Mouse (Mus musculus): ENCODE data around the gene Xylt1. TPM values are rescaled to one million over a fixed set of nuclear protein-coding genes. Genes with fewer than 3 reads are reported as not detected.

Gene Xylt1
- total RNA-seq (2021): 1 to 10 TPM; 4.6 to 6.2 TPM
- long read RNA-seq, experiment 1: 0 reads
- long read RNA-seq, experiment 2, partial matches to known transcripts: 1 of 1 reads
- long read RNA-seq, experiment 2, other reads (novel, unspliced or antisense): 0 of 1 reads

- DNase-seq: peak; percentile 82
Measured at GRCm38 (mm10) chr7:117380418-117381187, at the start of gene Xylt1. Xylt1 (plus strand) TSS chr7:117380979.

- no peak for DNase-seq
Measured at GRCm38 (mm10) chr7:117333936-117334335, 46.8 kb upstream of the Xylt1 start.

GRCm38 (mm10) chr7:117356316-117356715, 24.5 kb upstream of the Xylt1 start:
- no peak for DNase-seq

GRCm38 (mm10) chr7:117357425-117358194, 23.2 kb upstream of the Xylt1 start:
- no peak for DNase-seq

GRCm38 (mm10) chr7:117361281-117361680, 19.5 kb upstream of the Xylt1 start:
- DNase-seq: no peak

GRCm38 (mm10) chr7:117362493-117362892, 18.3 kb upstream of the Xylt1 start:
- DNase-seq: no peak

DNA sequence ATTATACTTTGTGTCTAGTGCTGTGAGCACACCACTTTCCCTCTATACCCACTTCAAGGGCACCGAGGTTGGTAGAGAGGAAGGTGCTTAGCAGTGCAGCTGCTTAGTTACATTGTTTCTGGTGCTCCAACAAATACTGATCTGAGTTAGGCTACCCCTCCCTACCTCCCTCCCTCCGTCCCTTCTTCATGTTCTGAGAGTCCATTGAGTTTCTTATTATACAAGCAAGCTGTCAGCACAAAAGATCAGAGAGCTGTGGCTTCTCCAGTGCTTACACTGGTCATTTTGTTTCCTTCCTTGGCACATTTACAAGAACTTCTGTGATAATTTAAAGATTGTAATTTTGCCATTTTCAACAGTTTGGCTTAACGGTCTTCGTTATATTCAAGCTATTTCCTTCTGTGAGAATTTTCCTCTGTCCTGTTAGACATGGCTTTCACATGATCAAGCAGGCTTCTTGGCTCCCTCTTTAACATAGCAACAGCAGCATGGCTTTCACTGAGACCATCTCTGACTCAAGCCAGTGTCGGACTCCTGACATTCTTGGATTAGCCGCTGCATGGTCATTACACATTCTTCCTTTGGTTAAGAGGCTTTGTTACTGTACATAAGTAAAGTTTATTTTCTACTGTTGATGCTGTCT, 12.0 kb upstream of the Xylt1 start:
- no peak for DNase-seq

DNA sequence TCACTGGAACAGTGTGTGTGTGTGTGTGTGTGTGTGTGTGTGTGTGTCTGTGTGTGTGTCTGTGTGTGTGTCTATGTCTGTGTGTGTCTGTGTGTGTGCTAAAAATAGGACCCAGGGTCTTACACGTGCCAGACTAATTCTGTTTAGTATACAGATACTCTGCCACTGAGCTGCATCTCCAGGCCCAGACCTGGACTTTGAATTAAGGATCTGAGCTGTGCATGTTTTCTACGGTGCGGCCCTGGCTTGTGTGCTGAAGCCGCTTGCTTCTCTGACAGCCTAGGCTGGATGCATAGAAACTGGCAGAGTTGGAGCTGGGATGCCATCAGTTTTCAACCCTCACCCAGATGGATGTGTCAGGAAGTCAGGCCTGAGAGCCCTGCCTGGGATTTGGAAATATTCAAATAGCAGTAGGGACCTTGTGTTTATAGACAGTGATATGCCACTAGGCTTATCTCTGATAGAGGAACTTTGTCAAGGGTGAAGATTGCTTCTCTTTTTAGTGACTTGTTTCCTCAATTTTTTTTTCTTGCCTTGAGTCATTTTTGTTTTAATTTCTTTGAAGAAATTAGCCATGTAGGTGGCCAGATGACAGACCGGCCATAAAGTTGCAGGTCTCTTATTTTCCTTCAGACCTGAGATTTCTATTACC, 11.4 kb upstream of the Xylt1 start:
- DNase-seq: no peak

DNA sequence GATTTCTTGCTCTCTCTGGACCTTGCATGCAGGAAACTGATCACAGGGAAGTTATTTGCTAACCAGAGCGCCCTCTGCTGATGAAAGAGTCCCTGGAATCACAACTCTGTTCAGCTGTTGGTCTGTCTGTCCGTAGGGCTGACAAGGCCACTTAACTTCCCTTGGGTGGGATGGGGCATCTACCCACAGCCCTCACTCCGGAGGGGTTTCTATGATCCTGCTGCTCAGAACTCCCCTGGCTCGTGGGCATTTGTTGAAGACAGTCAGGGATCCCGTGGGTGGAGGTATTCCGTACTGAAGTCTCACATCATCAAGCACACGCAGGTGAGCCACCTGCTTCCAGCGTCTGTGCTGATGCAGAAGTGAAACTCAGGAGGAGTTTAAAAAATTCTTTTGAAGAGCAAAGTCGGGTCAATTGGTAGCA, 4.9 kb upstream of the Xylt1 start:
- DNase-seq: no peak

DNA sequence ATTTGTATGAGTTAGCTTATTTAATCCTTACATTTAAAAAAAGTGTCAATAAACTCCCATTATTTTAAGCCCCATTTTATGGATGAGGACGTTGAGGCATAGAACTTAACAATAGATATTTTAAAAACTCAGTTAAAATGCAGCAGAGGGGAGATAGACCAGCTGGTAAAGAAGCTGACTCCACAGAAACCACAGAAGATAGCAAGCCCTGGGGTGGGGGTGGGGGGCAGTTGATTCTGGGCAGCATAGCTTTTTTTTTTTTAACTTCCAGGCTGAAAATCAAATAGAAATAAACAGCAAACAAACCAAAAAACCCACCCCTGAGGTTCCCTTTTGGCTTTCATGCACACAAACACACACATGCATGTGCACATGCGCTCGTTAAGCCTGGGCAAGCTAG, 3.6 kb upstream of the Xylt1 start:
- no peak for DNase-seq

GRCm38 (mm10) chr7:117380036-117380417, 752 bp upstream of the Xylt1 start:
- peak; percentile 50 for DNase-seq

GRCm38 (mm10) chr7:117381188-117381981, 606 bp downstream of the Xylt1 start:
- DNase-seq: peak; percentile 67

GRCm38 (mm10) chr7:117382006-117382405, 1.2 kb downstream of the Xylt1 start:
- DNase-seq: no peak

- peak; percentile 23 for DNase-seq
Measured at GRCm38 (mm10) chr7:117383147-117383940, 2.6 kb downstream of the Xylt1 start.

GRCm38 (mm10) chr7:117386376-117386775, 5.6 kb downstream of the Xylt1 start:
- no peak for DNase-seq

DNA sequence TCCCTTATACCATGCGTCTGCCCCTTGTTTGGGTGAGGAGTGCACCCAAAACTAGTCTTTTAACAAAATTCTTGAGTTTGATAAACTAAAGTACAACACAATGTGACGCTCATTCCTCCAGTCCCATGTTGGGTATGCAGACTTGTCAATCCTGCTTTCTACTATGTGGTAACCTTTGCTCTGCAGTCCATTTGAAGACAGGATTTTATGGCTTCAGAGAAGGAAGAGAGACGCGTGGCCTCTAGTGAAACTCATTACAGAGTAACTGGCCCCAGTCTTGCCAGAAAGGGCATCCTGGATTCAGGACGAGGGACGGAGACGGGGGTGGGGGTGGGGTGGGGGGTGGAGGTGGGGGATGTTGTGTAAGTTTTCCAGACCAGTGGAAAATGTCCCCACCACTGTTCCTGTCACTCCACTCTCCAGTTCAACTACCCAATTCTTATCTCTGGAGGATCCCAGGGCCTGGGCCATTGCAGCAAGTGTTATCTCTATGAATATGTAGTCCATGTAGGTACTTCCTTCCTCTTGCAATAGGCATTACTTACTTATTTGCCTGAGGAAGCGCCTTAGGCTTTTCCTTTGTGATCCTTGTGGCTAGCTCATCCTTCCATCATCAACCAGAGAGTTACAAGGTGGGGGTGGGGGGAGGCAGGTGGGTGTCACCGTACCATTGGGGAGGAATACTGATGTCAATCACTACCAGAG, 7.7 kb downstream of the Xylt1 start:
- DNase-seq: no peak

GRCm38 (mm10) chr7:117389048-117389447, 8.3 kb downstream of the Xylt1 start:
- no peak for DNase-seq

- no peak for DNase-seq
Measured at GRCm38 (mm10) chr7:117392863-117393569, 12.2 kb downstream of the Xylt1 start.

GRCm38 (mm10) chr7:117393976-117394375, 13.2 kb downstream of the Xylt1 start:
- DNase-seq: no peak

Data from gastrocnemius, postnatal 25 days (tissue).